Mouse (Mus musculus): ENCODE measurements around the gene Rassf2. TPM values are rescaled to one million over a fixed set of nuclear protein-coding genes. Genes with fewer than 3 reads are reported as not detected.

The Rassf2 gene
- 41.6 and 51.1 TPM in 2 replicates for polyA plus RNA-seq (2012; rRNA removed)

GRCm38 (mm10) chr2:132029646-132030417, at the start of gene Rassf2:
Gene Rassf2, minus strand, starts transcription at chr2:132030258.

GRCm38 (mm10) chr2:131950598-131951095, 79.4 kb downstream of the Rassf2 start, which contains the start of gene Prnd:
Gene Prnd, plus strand, starts transcription at chr2:131950861.

Other genes starting within 250 kb of the Rassf2 start
- not detected in 2 replicates for gene Erv3, start 170.5 kb downstream of the Rassf2 start, polyA plus RNA-seq (2012; rRNA removed)
- gene Prnp, start 120.3 kb downstream of the Rassf2 start, polyA plus RNA-seq (2012; rRNA removed) = 68.3 and 72.8 TPM in 2 replicates
- not detected in 2 replicates for gene Prn, start 120.3 kb downstream of the Rassf2 start, polyA plus RNA-seq (2012; rRNA removed)
- 2.8 and 3.9 TPM in 2 replicates for gene Prnd, start 79.4 kb downstream of the Rassf2 start, polyA plus RNA-seq (2012; rRNA removed)
- 64.7 and 66.0 TPM in 2 replicates for gene Slc23a2, start 114.8 kb upstream of the Rassf2 start, polyA plus RNA-seq (2012; rRNA removed)
- gene Tmem230, start 217.5 kb upstream of the Rassf2 start, polyA plus RNA-seq (2012; rRNA removed) = 246 and 291 TPM in 2 replicates
- gene Pcna, start 223.1 kb upstream of the Rassf2 start, polyA plus RNA-seq (2012; rRNA removed) = 78.0 and 104 TPM in 2 replicates
- gene Cds2, start 232.9 kb upstream of the Rassf2 start, polyA plus RNA-seq (2012; rRNA removed) = 29.3 and 35.2 TPM in 2 replicates

All from ovary, adult 2 months (tissue).